Mouse (Mus musculus): Measurements from ENCODE around the gene Gas6.

Gas6 gene

GRCm38 (mm10) chr8:13493858-13494631 lies at the start of gene Gas6:
Gene Gas6 (minus strand): TSS chr8:13494490.
- peak; percentile 66 for DNase-seq (ENCODE audit: low read depth, low spot score)

GRCm38 (mm10) chr8:13541526-13541925 lies 47.2 kb upstream of the Gas6 start:
- DNase-seq (ENCODE audit: low read depth, low spot score), result peak; percentile 77

GRCm38 (mm10) chr8:13540122-13540521 lies 45.8 kb upstream of the Gas6 start:
- DNase-seq (ENCODE audit: low read depth, low spot score), result no peak

GRCm38 (mm10) chr8:13538821-13539220 lies 44.5 kb upstream of the Gas6 start:
- DNase-seq (ENCODE audit: low read depth, low spot score), result no peak

- no peak for DNase-seq (ENCODE audit: low read depth, low spot score)
Observed at GRCm38 (mm10) chr8:13537102-13537501, 42.8 kb upstream of the Gas6 start.

GRCm38 (mm10) chr8:13533123-13533522 lies 38.8 kb upstream of the Gas6 start:
- no peak for DNase-seq (ENCODE audit: low read depth, low spot score)

- no peak for DNase-seq (ENCODE audit: low read depth, low spot score)
Observed at GRCm38 (mm10) chr8:13531602-13532171, 37.4 kb upstream of the Gas6 start.

GRCm38 (mm10) chr8:13530941-13531340 lies 36.7 kb upstream of the Gas6 start:
- no peak for DNase-seq (ENCODE audit: low read depth, low spot score)

- DNase-seq (ENCODE audit: low read depth, low spot score), result no peak
Observed at GRCm38 (mm10) chr8:13530401-13530800, 36.1 kb upstream of the Gas6 start.

- DNase-seq (ENCODE audit: low read depth, low spot score), result no peak
Observed at GRCm38 (mm10) chr8:13529891-13530316, 35.6 kb upstream of the Gas6 start.

GRCm38 (mm10) chr8:13529011-13529840 lies 34.9 kb upstream of the Gas6 start:
- DNase-seq (ENCODE audit: low read depth, low spot score), result no peak

- DNase-seq (ENCODE audit: low read depth, low spot score), result no peak
Observed at GRCm38 (mm10) chr8:13521392-13521791, 27.1 kb upstream of the Gas6 start.

- no peak for DNase-seq (ENCODE audit: low read depth, low spot score)
Observed at GRCm38 (mm10) chr8:13520349-13520748, 26.1 kb upstream of the Gas6 start.

- DNase-seq (ENCODE audit: low read depth, low spot score), result no peak
Observed at GRCm38 (mm10) chr8:13519503-13519902, 25.2 kb upstream of the Gas6 start.

GRCm38 (mm10) chr8:13517284-13517781 lies 23.0 kb upstream of the Gas6 start:
- no peak for DNase-seq (ENCODE audit: low read depth, low spot score)

- no peak for DNase-seq (ENCODE audit: low read depth, low spot score)
Observed at GRCm38 (mm10) chr8:13516728-13517127, 22.4 kb upstream of the Gas6 start.

GRCm38 (mm10) chr8:13516011-13516442 lies 21.7 kb upstream of the Gas6 start:
- DNase-seq (ENCODE audit: low read depth, low spot score), result no peak

GRCm38 (mm10) chr8:13513556-13514370 lies 19.5 kb upstream of the Gas6 start:
- DNase-seq (ENCODE audit: low read depth, low spot score), result no peak

GRCm38 (mm10) chr8:13512677-13513076 lies 18.4 kb upstream of the Gas6 start:
- DNase-seq (ENCODE audit: low read depth, low spot score), result no peak

GRCm38 (mm10) chr8:13512016-13512415 lies 17.7 kb upstream of the Gas6 start:
- no peak for DNase-seq (ENCODE audit: low read depth, low spot score)

- no peak for DNase-seq (ENCODE audit: low read depth, low spot score)
Observed at GRCm38 (mm10) chr8:13507284-13507937, 13.1 kb upstream of the Gas6 start.

Measured in ES-CJ7 (cell line).